Mouse (Mus musculus) kidney, adult 2 months (tissue): ENCODE data around the gene Zfp579.

Source experiments
- CTCF ChIP-seq: fragments of 200-500 bp; conservative IDR thresholded peaks from 2 replicates; pipeline ENCODE4 v1.5.1; 2011; ENCODE audit warnings: low read depth, mild to moderate bottlenecking, control low read depth, low read length, moderate library complexity, mixed read lengths; ENCODE audit not compliant: insufficient read depth, insufficient read length
- POLR2A ChIP-seq: fragments of 200-500 bp; IDR thresholded peaks from one replicate; pipeline ENCODE4 v1.6.1; 2011; ENCODE audit warnings: low read depth, low read length, control low read depth

GRCm38 (mm10) chr7:5036136-5036535, 40.2 kb upstream of the Zfp579 start:
- TF ChIP-seq CTCF (no peak), POLR2A (no peak)
